In genomic region chr6:28622522-28622921, GRCm38 (mm10) we compare ENCODE assay signal across 9 mouse cellular contexts.
DNase-seq lines count a peak whose midpoint lies in the region; ATAC-seq and TF ChIP-seq lines count a peak whose summit lies in the region.
"Had no signal": no experiment of that assay in that cellular context is flagged by ENCODE, and none has a peak within 500 bp of the region (broad histone marks: within the 10 kb centered on the region; RNA-seq: fewer than 3 reads in every experiment).

No protein-coding gene starts in this region.

- TF ChIP-seq CTCF in MEL (IDR thresholded peaks at IDR 0.05 in 2 of 3, conservative IDR thresholded peaks at IDR 0.05 in 1 of 3; ENCODE audit: control insufficient read depth in 1 of 3, insufficient read depth in 1 of 3, low read depth in 2 of 3, low read length in 3 of 3, poor library complexity in 1 of 3, severe bottlenecking in 1 of 3) = no peak
- TF ChIP-seq CTCF in bone marrow macrophage, adult 2 months (IDR thresholded peaks at IDR 0.05; ENCODE audit: low read depth, low read length) = no peak
- TF ChIP-seq CTCF in liver, postnatal 0 days (IDR thresholded peaks at IDR 0.05; ENCODE audit: low read depth) = no peak

- no peaks in the 10 kb centered on the region for H3K9me3 ChIP-seq in MEL (replicated peaks; ENCODE audit: insufficient read depth, low read length)
- no peaks in the 10 kb centered on the region for H3K9me3 ChIP-seq in liver, postnatal 0 days (ENCODE audit: low read length)
- H3K9me3 ChIP-seq: midbrain, embryonic 12.5 days had no signal

- 50% methylated on average over 6 of the region's 6 CpGs for WGBS in liver, postnatal 0 days (ENCODE audit: insufficient replicate concordance)

- ATAC-seq in liver, postnatal 0 days = peak; percentile 72

- TF ChIP-seq POLR2A in MEL (IDR thresholded peaks at IDR 0.05; ENCODE audit: control insufficient read depth in 1 of 2, insufficient read depth in 1 of 2, low read depth in 1 of 2, low read length in 2 of 2, poor library complexity in 1 of 2) = 0 out of 4 replicates have a peak, but pooled peaks of 1 of the 2 experiments have one; percentile 18
- TF ChIP-seq POLR2A in bone marrow macrophage, adult 2 months (IDR thresholded peaks at IDR 0.05; ENCODE audit: borderline replicate concordance, low read depth, low read length) = no peak

- peak overlapping the region; percentile 50 for H3K27ac ChIP-seq in MEL (ENCODE audit: control insufficient read depth, low read depth, low read length)
- H3K27ac ChIP-seq in bone marrow macrophage, adult 2 months (ENCODE audit: insufficient read depth, low read depth, low read length) = peak overlapping the region; percentile 81
- peak overlapping the region; percentile 41 for H3K27ac ChIP-seq in liver, postnatal 0 days (ENCODE audit: low read depth)
- H3K27ac ChIP-seq: midbrain, embryonic 12.5 days had no signal

- peak; percentile 82 for DNase-seq in MEL (ENCODE audit: low read depth, low spot score)
- peak; percentile 47 for DNase-seq in heart, postnatal 4 days
- no peak for DNase-seq in liver, postnatal 0 days
- DNase-seq in cerebellum, postnatal 14 days = no peak
- DNase-seq in right cerebral cortex, postnatal 25 days = no peak
- no peak for DNase-seq in right cerebral cortex, postnatal 10 days (ENCODE audit: low spot score in 2 of 2)
- DNase-seq: cerebellum, postnatal 10 days had no signal

- no peak overlapping the region for H3K4me2 ChIP-seq in liver, postnatal 0 days (ENCODE audit: low read depth, low read length)
- H3K4me2 ChIP-seq: midbrain, embryonic 12.5 days had no signal

- peaks cover 3 to 36% of the 10 kb centered on the region in 2 experiments; a peak in 3 of 4 replicates for H3K36me3 ChIP-seq in MEL (ENCODE audit: control insufficient read depth in 1 of 2, insufficient read depth in 2 of 2, low read length in 2 of 2)
- peaks cover 17% of the 10 kb centered on the region for H3K36me3 ChIP-seq in liver, postnatal 0 days (replicated peaks; ENCODE audit: insufficient read depth, low read length)
- H3K36me3 ChIP-seq: midbrain, embryonic 12.5 days had no signal

- H3K27me3 ChIP-seq in MEL (ENCODE audit: control insufficient read depth in 1 of 2, insufficient read depth in 2 of 2, low read length in 2 of 2) = no peaks in the 10 kb centered on the region
- no peaks in the 10 kb centered on the region for H3K27me3 ChIP-seq in liver, postnatal 0 days (ENCODE audit: insufficient read depth, low read length)
- H3K27me3 ChIP-seq: midbrain, embryonic 12.5 days had no signal

- H3K4me3 ChIP-seq in MEL (ENCODE audit: control insufficient read depth in 1 of 2, insufficient read depth in 1 of 2, low read depth in 2 of 2, low read length in 2 of 2) = no peak overlapping the region
- no peak overlapping the region for H3K4me3 ChIP-seq in bone marrow macrophage, adult 2 months (ENCODE audit: insufficient read depth, low read length)
- no peak overlapping the region for H3K4me3 ChIP-seq in liver, postnatal 0 days (ENCODE audit: low read depth, low read length)
- H3K4me3 ChIP-seq: midbrain, embryonic 12.5 days had no signal

- peak; percentile 70 to 80 for TF ChIP-seq EP300 in MEL (IDR thresholded peaks at IDR 0.05; ENCODE audit: low read depth in 1 of 2, low read length in 2 of 2)
- no peak for TF ChIP-seq EP300 in liver, postnatal 0 days (IDR thresholded peaks at IDR 0.05; ENCODE audit: low read depth)

- H3K9ac ChIP-seq in MEL (ENCODE audit: control insufficient read depth, low read depth, low read length, poor library complexity, severe bottlenecking) = no peak overlapping the region
- no peak overlapping the region for H3K9ac ChIP-seq in liver, postnatal 0 days (replicated peaks)
- H3K9ac ChIP-seq: midbrain, embryonic 12.5 days had no signal

- TF ChIP-seq RAD21 in MEL (IDR thresholded peaks at IDR 0.05; ENCODE audit: low read depth, low read length) = no peak

- H3K4me1 ChIP-seq in MEL (ENCODE audit: control insufficient read depth in 1 of 2, insufficient read depth in 2 of 2, low read length in 2 of 2) = peaks cover 6 to 21% of the 10 kb centered on the region in 2 experiments
- H3K4me1 ChIP-seq in bone marrow macrophage, adult 2 months (ENCODE audit: control insufficient read depth, insufficient read depth, low read length) = peaks cover 42% of the 10 kb centered on the region
- H3K4me1 ChIP-seq in liver, postnatal 0 days (ENCODE audit: insufficient read depth) = peaks cover 25% of the 10 kb centered on the region

- H3K79me2 ChIP-seq in MEL (ENCODE audit: control insufficient read depth, insufficient read depth, low read length, poor library complexity) = peaks cover 1% of the 10 kb centered on the region; the same call in 1 of the 2 replicates

TF ChIP-seq in MEL, 35 proteins besides CTCF, POLR2A, EP300 and RAD21:
- 0 out of 2 replicates have a peak, but pooled peaks have one; percentile 20 for TF ChIP-seq BHLHE40 (IDR thresholded peaks at IDR 0.05; ENCODE audit: borderline replicate concordance, low read depth, low read length)
- peak; percentile 28; the same call in 1 of the 2 replicates for TF ChIP-seq RCOR1 (IDR thresholded peaks at IDR 0.05; ENCODE audit: low read depth, low read length)
- peak; percentile 63 for TF ChIP-seq MXI1 (IDR thresholded peaks at IDR 0.05; ENCODE audit: low read depth, low read length)
- TF ChIP-seq CHD1 (IDR thresholded peaks at IDR 0.05; ENCODE audit: low read depth, low read length) = no peak
- TF ChIP-seq TCF12 (IDR thresholded peaks at IDR 0.05; ENCODE audit: low read depth, low read length) = 0 out of 2 replicates have a peak, but pooled peaks have one; percentile 21
- peak; percentile 81; the same call in 1 of the 2 replicates for TF ChIP-seq JUND (IDR thresholded peaks at IDR 0.05; ENCODE audit: low read depth, low read length)
- peak; percentile 94 for TF ChIP-seq ETS1 (IDR thresholded peaks at IDR 0.05; ENCODE audit: low read depth, low read length)
- TF ChIP-seq POLR2AphosphoS2 (IDR thresholded peaks at IDR 0.05; ENCODE audit: low read length) = no peak
- no peak for TF ChIP-seq USF1 (IDR thresholded peaks at IDR 0.05; ENCODE audit: low read depth, low read length)
- TF ChIP-seq GATA1 (IDR thresholded peaks at IDR 0.05; ENCODE audit: low read depth, low read length) = peak; percentile 89
- TF ChIP-seq MYC (IDR thresholded peaks at IDR 0.05; ENCODE audit: low read depth, low read length) = peak; percentile 50; the same call in 1 of the 2 replicates
- peak; percentile 91 for TF ChIP-seq SIN3A (IDR thresholded peaks at IDR 0.05; ENCODE audit: low read length)

Comparison
In these comparisons a context has a peak if more than half of its experiments do, and no peak if none do; other contexts are left out.
1. DNase-seq: peak in MEL (single experiment) and heart, postnatal 4 days (single experiment); none in liver, postnatal 0 days (single experiment), cerebellum, postnatal 14 days (0 of 2), right cerebral cortex, postnatal 25 days (single experiment) and right cerebral cortex, postnatal 10 days (0 of 2).
2. Peak in every context shown above with its lines, with median percentiles within 50 percentile points of each other: H3K27ac ChIP-seq.